Mouse (Mus musculus) heart, embryonic 11.5 days (tissue): ENCODE data around the gene Rpf2. TPM values are rescaled to one million over a fixed set of nuclear protein-coding genes. Genes with fewer than 3 reads are reported as not detected.

Experiments
- ATAC-seq: fragments of 200-750 bp; cut with Nextera tagmentation; replicated peaks from 2 replicates; pipeline ENCODE4 v1.8.0; 2017; ENCODE audit warnings: moderate library complexity; ENCODE audit not compliant: insufficient number of reproducible peaks, low FRiP score, low TSS enrichment
- H3K27ac ChIP-seq: fragments of 300-500 bp; sonication (generic); 2 replicates; pipeline ENCODE4 v1.5.1; 2014; ENCODE audit warnings: mild to moderate bottlenecking, low read depth, low read length
- H3K27me3 ChIP-seq: fragments of 300-500 bp; sonication (generic); 2 replicates; pipeline ENCODE4 v1.6.1; 2014; ENCODE audit warnings: mild to moderate bottlenecking, low read length, mixed read lengths; ENCODE audit not compliant: control insufficient read depth, insufficient read depth
- H3K36me3 ChIP-seq: fragments of 300-500 bp; sonication (generic); 2 replicates; pipeline ENCODE4 v1.6.1; 2014; ENCODE audit warnings: mild to moderate bottlenecking, low read length, moderate library complexity, mixed read lengths; ENCODE audit not compliant: control insufficient read depth, insufficient read depth
- H3K4me1 ChIP-seq: fragments of 300-500 bp; sonication (generic); 2 replicates; pipeline ENCODE4 v1.6.1; 2014; ENCODE audit warnings: low read length; ENCODE audit not compliant: control insufficient read depth, insufficient read depth
- H3K4me2 ChIP-seq: fragments of 300-500 bp; sonication (generic); 2 replicates; pipeline ENCODE4 v1.6.1; 2014; ENCODE audit warnings: mild to moderate bottlenecking, moderate library complexity
- H3K4me3 ChIP-seq: fragments of 300-500 bp; sonication (generic); 2 replicates; pipeline ENCODE4 v1.5.1; 2014; ENCODE audit warnings: low read depth, low read length
- H3K9ac ChIP-seq: fragments of 300-500 bp; sonication (generic); 2 replicates; pipeline ENCODE4 v1.6.1; 2014; ENCODE audit warnings: mild to moderate bottlenecking, low read depth, low read length, moderate library complexity
- H3K9me3 ChIP-seq: fragments of 300-500 bp; sonication (generic); replicated peaks from 2 replicates; pipeline ENCODE4 v1.6.1; 2016; ENCODE audit warnings: low read length; ENCODE audit not compliant: control insufficient read depth
- WGBS: fragments of 180-500 bp; shearing (Covaris S2); extraction: QIAGEN DNeasy Blood & Tissue Kit; methylation state at CpG from one replicate; pipeline ENCODE4 v1.1.7; 2014; ENCODE audit not compliant: insufficient replicate concordance; 5-methylcytosine and 5-hydroxymethylcytosine counted together
- polyA plus RNA-seq: library from polyadenylated mRNA; unstranded; fragments of >200 nt; fragmentation: Nextera tagmentation; extraction: Ambion mirVana; gene quantifications from 2 replicates; pipeline ENCODE4 v1.2.1, GENCODE M21; 2014

The Rpf2 gene
- polyA plus RNA-seq, 1 experiment from 2014 or later, result 54.0 TPM

DNA sequence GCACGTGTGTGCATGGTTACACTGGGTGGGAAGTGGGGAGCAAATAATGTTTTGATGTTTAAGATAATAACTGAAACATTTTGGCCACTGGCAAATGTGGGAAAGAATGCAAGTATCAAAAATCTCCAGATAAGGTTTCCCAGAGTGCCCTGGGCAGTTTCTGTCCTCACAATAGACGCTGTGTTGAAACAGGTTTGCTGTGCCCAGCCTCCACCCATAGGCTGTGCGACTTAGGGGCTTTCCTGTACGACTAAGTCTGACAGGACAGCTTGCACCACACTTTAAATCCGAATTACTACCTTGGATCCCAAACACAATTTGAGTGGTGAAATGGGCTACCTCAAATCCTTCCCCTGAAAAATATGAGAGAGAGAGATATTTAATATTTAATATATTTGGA lies 31.5 kb upstream of the Rpf2 start:
- H3K9me3 ChIP-seq, result no peaks in the 10 kb centered on the region
- H3K4me1 ChIP-seq, result no peaks in the 10 kb centered on the region
- WGBS, result 59% methylated on average over 5 of the region's 5 CpGs
- H3K4me3 ChIP-seq, result no peak overlapping the region
- ATAC-seq, result no peak
- no peak overlapping the region for H3K4me2 ChIP-seq
- no peaks in the 10 kb centered on the region for H3K27me3 ChIP-seq
- no peak overlapping the region for H3K9ac ChIP-seq
- no peaks in the 10 kb centered on the region for H3K36me3 ChIP-seq
- H3K27ac ChIP-seq, result no peak overlapping the region

DNA sequence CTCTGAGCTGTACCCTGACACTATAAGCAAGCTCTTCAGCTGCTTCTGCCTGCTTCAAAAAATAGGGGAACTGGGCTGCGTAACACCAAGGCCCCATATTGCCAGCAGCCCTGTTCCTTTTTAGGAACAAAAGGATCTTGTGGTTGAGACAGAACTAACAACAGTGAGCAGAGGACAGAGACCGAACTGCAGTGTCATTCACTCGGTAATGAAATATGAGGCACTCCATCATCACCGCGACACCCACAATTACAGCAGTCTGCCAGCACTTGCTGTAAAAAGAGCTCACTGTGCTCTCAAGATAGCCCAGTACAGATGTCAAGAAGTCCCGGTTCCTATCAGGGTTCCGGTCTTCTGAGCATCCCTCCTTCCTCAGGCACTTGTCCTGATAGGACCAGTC lies 29.2 kb upstream of the Rpf2 start:
- Histone ChIP-seq H3K4me2 (no peak overlapping the region), H3K36me3 (no peaks in the 10 kb centered on the region), H3K9ac (no peak overlapping the region), H3K4me1 (no peaks in the 10 kb centered on the region), H3K4me3 (no peak overlapping the region), H3K27ac (no peak overlapping the region), H3K9me3 (no peaks in the 10 kb centered on the region), H3K27me3 (no peaks in the 10 kb centered on the region)
- no peak for ATAC-seq
- WGBS, result 64% methylated on average over 7 of the region's 7 CpGs

DNA sequence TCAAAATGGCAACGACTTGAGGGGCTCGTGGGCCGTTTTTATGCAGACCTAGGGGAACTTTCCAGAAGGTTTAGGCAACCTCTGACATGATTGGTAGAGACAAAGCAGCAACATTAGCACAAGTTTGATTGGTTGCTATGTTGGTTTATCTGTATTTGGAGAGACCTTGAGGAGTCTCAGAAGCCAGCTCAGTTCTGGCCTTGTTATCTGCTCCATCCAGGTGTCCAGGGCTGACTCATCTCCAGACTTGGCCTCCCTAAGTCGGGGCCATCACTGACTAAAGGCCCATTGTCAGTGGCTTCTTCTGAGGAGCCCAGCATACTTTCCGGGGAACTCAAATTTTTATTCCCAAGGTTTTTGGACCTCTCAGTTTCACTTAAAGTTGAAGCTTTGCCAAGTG lies 27.1 kb upstream of the Rpf2 start:
- H3K4me2 ChIP-seq, result no peak overlapping the region
- peak; percentile 83; the same call in 1 of the 2 replicates for ATAC-seq
- no peak overlapping the region for H3K4me3 ChIP-seq
- WGBS, result 70% methylated on average over 5 of the region's 5 CpGs
- H3K9me3 ChIP-seq, result no peaks in the 10 kb centered on the region
- no peak overlapping the region for H3K9ac ChIP-seq
- no peaks in the 10 kb centered on the region for H3K36me3 ChIP-seq
- no peaks in the 10 kb centered on the region for H3K27me3 ChIP-seq
- no peaks in the 10 kb centered on the region for H3K4me1 ChIP-seq
- no peak overlapping the region for H3K27ac ChIP-seq

DNA sequence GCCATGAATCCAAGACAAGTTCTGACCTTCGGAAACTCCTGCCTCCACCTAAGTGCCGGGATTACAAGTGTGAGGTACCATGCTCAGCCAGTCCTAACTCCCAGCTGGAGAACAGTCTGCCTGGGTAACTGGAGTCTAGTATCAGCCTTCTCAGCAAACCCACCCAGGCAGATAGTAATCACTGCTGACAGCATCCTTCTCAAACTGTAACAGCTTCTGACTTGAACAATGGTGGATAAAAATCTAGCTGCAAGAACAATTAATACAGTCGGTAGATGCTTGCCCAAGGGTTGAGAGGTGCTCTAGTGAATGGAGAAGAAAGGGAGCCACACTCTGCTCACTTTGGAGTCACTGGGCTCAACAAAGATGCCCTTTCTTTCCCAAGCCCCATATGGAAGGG lies 24.4 kb upstream of the Rpf2 start:
- Histone ChIP-seq H3K27me3 (no peaks in the 10 kb centered on the region), H3K4me2 (no peak overlapping the region), H3K4me3 (no peak overlapping the region), H3K27ac (no peak overlapping the region), H3K4me1 (no peaks in the 10 kb centered on the region), H3K9ac (no peak overlapping the region), H3K36me3 (no peaks in the 10 kb centered on the region), H3K9me3 (no peaks in the 10 kb centered on the region)
- WGBS, result 81% methylated on average over 3 of the region's 3 CpGs
- no peak for ATAC-seq

DNA sequence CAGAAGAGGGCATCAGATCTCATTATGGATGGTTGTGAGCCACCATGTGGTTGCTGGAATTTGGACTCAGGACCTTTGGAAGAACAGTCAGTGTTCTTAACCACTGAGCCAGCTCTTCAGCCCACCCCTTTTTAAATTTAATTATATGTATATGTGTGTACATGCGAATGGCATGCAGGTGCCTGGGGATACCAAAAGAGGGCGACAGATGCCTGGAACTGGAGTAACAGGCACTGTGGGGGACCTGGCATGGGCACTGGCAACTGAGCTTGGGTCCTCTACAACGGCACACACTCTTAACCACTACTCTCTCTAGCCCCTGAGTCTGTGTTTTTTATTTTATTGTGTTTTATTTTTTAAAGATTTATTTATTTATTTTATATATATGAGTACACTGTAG lies 18.1 kb upstream of the Rpf2 start:
- Histone ChIP-seq H3K4me1 (no peaks in the 10 kb centered on the region), H3K27ac (no peak overlapping the region), H3K4me3 (no peak overlapping the region), H3K27me3 (no peaks in the 10 kb centered on the region), H3K9ac (no peak overlapping the region), H3K36me3 (no peaks in the 10 kb centered on the region), H3K4me2 (no peak overlapping the region), H3K9me3 (no peaks in the 10 kb centered on the region)
- 77% methylated on average over 3 of the region's 3 CpGs for WGBS
- no peak for ATAC-seq

DNA sequence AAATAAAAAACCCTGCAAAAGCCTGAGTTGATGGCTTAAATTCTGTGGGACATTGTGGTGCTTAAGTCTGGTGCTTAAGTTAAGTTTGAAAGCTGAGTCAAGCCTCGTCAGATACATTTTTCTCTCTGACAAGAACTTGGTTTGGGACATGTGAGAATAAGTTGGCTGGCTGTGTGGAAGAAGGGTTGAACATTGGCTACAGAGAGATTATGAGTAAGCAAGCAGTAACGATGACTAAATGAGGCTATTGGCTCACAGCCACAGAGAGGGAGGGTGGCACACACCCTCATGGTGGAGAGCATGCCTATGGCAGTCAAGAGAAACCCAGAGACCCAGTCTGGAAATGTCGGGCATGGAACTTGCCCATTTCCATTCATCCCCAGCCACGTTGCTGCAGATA lies 16.9 kb upstream of the Rpf2 start:
- no peak overlapping the region for H3K4me2 ChIP-seq
- no peak overlapping the region for H3K4me3 ChIP-seq
- H3K4me1 ChIP-seq, result no peaks in the 10 kb centered on the region
- no peaks in the 10 kb centered on the region for H3K9me3 ChIP-seq
- ATAC-seq, result no peak
- no peaks in the 10 kb centered on the region for H3K36me3 ChIP-seq
- no peaks in the 10 kb centered on the region for H3K27me3 ChIP-seq
- 81% methylated on average over 4 of the region's 4 CpGs for WGBS
- no peak overlapping the region for H3K27ac ChIP-seq
- no peak overlapping the region for H3K9ac ChIP-seq

DNA sequence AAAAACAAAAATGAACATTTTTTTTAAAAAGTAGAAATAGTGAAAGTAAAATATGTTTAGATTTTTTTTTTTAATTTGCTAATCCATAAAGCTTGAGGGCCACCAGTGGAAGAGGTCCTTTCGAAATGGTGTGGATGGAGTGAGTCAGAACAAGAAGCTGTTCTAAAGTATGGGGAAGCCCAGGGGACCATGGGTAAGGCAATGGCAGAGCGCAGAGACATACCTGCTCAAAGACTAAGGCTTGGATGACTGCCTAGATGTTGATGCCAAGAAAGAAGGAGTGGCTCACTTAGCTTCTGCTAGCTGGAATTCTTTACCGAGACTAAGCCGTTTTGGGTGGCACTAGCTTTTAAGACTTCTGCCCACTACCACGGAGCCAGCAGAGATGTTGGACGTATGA lies 15.4 kb upstream of the Rpf2 start:
- ATAC-seq, result no peak
- Histone ChIP-seq H3K4me2 (no peak overlapping the region), H3K4me1 (no peaks in the 10 kb centered on the region), H3K4me3 (no peak overlapping the region), H3K36me3 (no peaks in the 10 kb centered on the region), H3K27ac (no peak overlapping the region), H3K9ac (no peak overlapping the region), H3K9me3 (no peaks in the 10 kb centered on the region), H3K27me3 (no peaks in the 10 kb centered on the region)
- 77% methylated on average over 6 of the region's 6 CpGs for WGBS

DNA sequence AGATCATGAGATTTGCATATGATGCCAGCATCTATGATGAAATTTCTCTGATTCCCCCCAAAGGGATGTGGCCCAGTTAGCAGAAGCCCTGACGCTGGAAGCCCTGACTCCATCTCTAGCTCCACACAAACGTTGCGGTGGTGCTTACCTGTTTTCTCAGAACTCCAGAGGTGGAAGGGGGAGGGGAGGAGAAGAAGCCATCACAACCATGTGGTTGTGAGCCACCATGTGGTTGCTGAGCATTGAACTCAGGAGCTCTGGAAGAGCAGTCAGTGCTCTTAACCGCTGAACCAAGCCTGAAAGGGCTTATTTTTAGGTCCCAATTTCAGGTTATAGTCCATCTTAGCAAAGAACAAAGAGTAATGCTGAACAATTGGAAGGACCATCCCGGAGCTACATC lies 13.5 kb upstream of the Rpf2 start:
- H3K27me3 ChIP-seq, result no peaks in the 10 kb centered on the region
- peaks cover 4% of the 10 kb centered on the region for H3K4me1 ChIP-seq
- WGBS, result 43% methylated on average over 5 of the region's 5 CpGs
- H3K36me3 ChIP-seq, result no peaks in the 10 kb centered on the region; the same call in 1 of the 2 replicates
- no peaks in the 10 kb centered on the region for H3K9me3 ChIP-seq
- H3K4me3 ChIP-seq, result no peak overlapping the region
- H3K9ac ChIP-seq, result no peak overlapping the region
- no peak overlapping the region for H3K27ac ChIP-seq
- ATAC-seq, result no peak
- H3K4me2 ChIP-seq, result no peak overlapping the region

DNA sequence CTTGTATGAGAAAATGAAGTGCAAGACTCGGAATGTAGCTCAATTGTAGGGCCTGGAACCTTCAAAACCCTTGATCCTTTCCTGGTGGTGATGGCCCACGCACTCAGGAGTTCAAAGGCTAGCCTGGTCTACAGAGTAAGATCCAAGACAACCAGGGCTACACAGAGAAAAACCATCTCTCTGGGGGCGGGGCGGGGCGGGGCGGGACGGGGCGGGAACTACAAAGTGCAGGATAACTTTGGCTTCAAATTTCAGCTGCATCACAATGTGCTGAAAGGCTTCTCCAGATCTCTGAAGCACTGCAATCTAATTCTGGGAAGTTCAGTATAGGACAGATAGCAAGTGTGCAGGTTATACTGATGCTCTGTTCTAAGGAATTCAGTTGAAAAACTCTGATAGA lies 12.7 kb upstream of the Rpf2 start:
- 12% methylated on average over 8 of the region's 8 CpGs for WGBS
- Histone ChIP-seq H3K9ac (no peak overlapping the region), H3K4me2 (peak overlapping the region; percentile 27), H3K9me3 (no peaks in the 10 kb centered on the region), H3K4me3 (no peak overlapping the region), H3K36me3 (no peaks in the 10 kb centered on the region; the same call in 1 of the 2 replicates), H3K27ac (no peak overlapping the region), H3K4me1 (peaks cover 4% of the 10 kb centered on the region), H3K27me3 (no peaks in the 10 kb centered on the region)
- ATAC-seq, result no peak
